Mouse (Mus musculus) embryonic facial prominence, embryonic 10.5 days (tissue): ENCODE data around the gene Ap1g1. TPM values are rescaled to one million over a fixed set of nuclear protein-coding genes. Genes with fewer than 3 reads are reported as not detected.

Experiments
- DNase-seq: peaks from one replicate; pipeline ENCODE4 v3.0.0-alpha.2; 2017; ENCODE audit warnings: low spot score
- H3K27ac ChIP-seq: fragments of 300-500 bp; sonication (generic); replicated peaks from 2 replicates; pipeline ENCODE4 v1.5.1; 2016; ENCODE audit warnings: mild to moderate bottlenecking
- H3K27me3 ChIP-seq: fragments of 300-500 bp; sonication (generic); replicated peaks from 2 replicates; pipeline ENCODE4 v1.6.1; 2016; ENCODE audit warnings: low read depth, mild to moderate bottlenecking; ENCODE audit not compliant: poor library complexity, severe bottlenecking
- H3K36me3 ChIP-seq: fragments of 300-500 bp; sonication (generic); replicated peaks from 2 replicates; pipeline ENCODE4 v1.6.1; 2016; ENCODE audit warnings: mild to moderate bottlenecking, moderate library complexity
- H3K4me1 ChIP-seq: fragments of 300-500 bp; sonication (generic); 2 replicates; pipeline ENCODE4 v1.6.1; 2016
- H3K4me3 ChIP-seq: fragments of 300-500 bp; sonication (generic); 2 replicates; pipeline ENCODE4 v1.5.1; 2016; ENCODE audit warnings: mild to moderate bottlenecking, moderate library complexity
- H3K9me3 ChIP-seq: fragments of 300-500 bp; sonication (generic); 2 replicates; pipeline ENCODE4 v1.6.1; 2016; ENCODE audit warnings: mild to moderate bottlenecking
- WGBS: fragments of 180-500 bp; shearing (Covaris S2); methylation state at CpG from one replicate; pipeline ENCODE4 v1.1.7; 2016; 5-methylcytosine and 5-hydroxymethylcytosine counted together
- polyA plus RNA-seq: library from polyadenylated mRNA; unstranded; fragments of >200 nt; fragmentation: Nextera tagmentation; extraction: Ambion mirVana; gene quantifications from 2 replicates; pipeline ENCODE4 v1.2.1, GENCODE M21; 2016

Gene Ap1g1
- polyA plus RNA-seq, 1 experiment from 2014 or later, result 48.4 TPM

DNA sequence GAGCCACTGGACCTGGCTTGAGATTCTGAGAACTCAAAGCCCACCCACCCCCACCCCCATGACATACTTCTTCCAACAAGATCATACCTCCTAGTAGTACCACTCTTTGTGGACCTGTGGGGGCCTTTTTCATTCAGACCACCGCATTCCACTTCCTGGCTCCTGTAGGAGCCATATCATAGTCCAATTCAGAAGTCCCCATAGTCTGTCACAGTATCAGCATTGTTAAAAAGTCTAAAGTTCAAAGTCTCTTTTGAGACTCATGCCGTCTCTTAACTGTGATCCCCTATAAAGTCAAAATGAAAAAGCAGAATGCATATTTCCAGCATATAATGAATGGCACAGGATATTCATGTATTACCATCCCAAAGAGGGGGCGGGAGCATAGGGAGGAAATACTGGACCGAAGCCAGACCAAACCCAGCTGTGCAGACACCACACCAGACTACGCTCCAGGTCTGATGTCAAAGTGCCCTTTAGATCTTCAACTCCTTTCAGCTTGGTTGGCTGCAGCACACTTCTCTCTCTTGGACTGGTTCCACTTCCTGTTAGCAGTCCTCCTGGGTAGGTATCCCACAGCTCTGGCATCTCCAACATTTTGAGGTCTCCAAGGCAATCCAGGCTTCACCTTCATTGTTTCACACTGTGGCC is 101.8 kb downstream of the Ap1g1 start:
- Histone ChIP-seq H3K4me3 (no peak overlapping the region), H3K36me3 (peaks cover 72% of the 10 kb centered on the region), H3K9me3 (no peaks in the 10 kb centered on the region), H3K27me3 (no peaks in the 10 kb centered on the region), H3K4me1 (no peaks in the 10 kb centered on the region), H3K27ac (no peak overlapping the region)
- WGBS, result 94% methylated on average over 5 of the region's 5 CpGs
- no peak for DNase-seq

GRCm38 (mm10) chr8:109885294-109885693 is 106.9 kb downstream of the Ap1g1 start:
- H3K27me3 ChIP-seq, result no peaks in the 10 kb centered on the region
- H3K9me3 ChIP-seq, result no peaks in the 10 kb centered on the region
- H3K4me1 ChIP-seq, result no peaks in the 10 kb centered on the region
- peaks cover 67% of the 10 kb centered on the region for H3K36me3 ChIP-seq
- H3K4me3 ChIP-seq, result no peak overlapping the region
- no peak overlapping the region for H3K27ac ChIP-seq
- no peak for DNase-seq

- no peak overlapping the region for H3K4me3 ChIP-seq
- H3K4me1 ChIP-seq, result no peaks in the 10 kb centered on the region
- no peaks in the 10 kb centered on the region for H3K27me3 ChIP-seq
- H3K27ac ChIP-seq, result no peak overlapping the region
- DNase-seq, result no peak
- WGBS, result 96% methylated on average over 1 of the region's 1 CpGs
- H3K36me3 ChIP-seq, result peaks cover 54% of the 10 kb centered on the region
- no peaks in the 10 kb centered on the region for H3K9me3 ChIP-seq
These were observed 110.9 kb downstream of the Ap1g1 start for GRCm38 (mm10) chr8:109889211-109889610.

- Histone ChIP-seq H3K4me1 (no peaks in the 10 kb centered on the region), H3K4me3 (no peak overlapping the region), H3K27me3 (no peaks in the 10 kb centered on the region), H3K9me3 (no peaks in the 10 kb centered on the region), H3K36me3 (peaks cover 52% of the 10 kb centered on the region), H3K27ac (no peak overlapping the region)
- no peak for DNase-seq
- 88% methylated on average over 3 of the region's 3 CpGs for WGBS
These were observed 112.6 kb downstream of the Ap1g1 start for GRCm38 (mm10) chr8:109890794-109891585.

- Histone ChIP-seq H3K4me1 (no peaks in the 10 kb centered on the region), H3K27me3 (no peaks in the 10 kb centered on the region), H3K9me3 (no peaks in the 10 kb centered on the region), H3K4me3 (no peak overlapping the region), H3K36me3 (peaks cover 41% of the 10 kb centered on the region), H3K27ac (no peak overlapping the region)
- 96% methylated on average over 1 of the region's 1 CpGs for WGBS
- no peak for DNase-seq
These were observed 116.3 kb downstream of the Ap1g1 start for GRCm38 (mm10) chr8:109894636-109895035.

- Histone ChIP-seq H3K36me3 (peaks cover 38% of the 10 kb centered on the region), H3K9me3 (no peaks in the 10 kb centered on the region), H3K27me3 (no peaks in the 10 kb centered on the region), H3K4me3 (no peak overlapping the region), H3K4me1 (no peaks in the 10 kb centered on the region), H3K27ac (no peak overlapping the region)
- no peak for DNase-seq
- WGBS, result 91% methylated on average over 12 of the region's 12 CpGs
These were observed 117.0 kb downstream of the Ap1g1 start for GRCm38 (mm10) chr8:109895355-109895754.

- no peak overlapping the region for H3K27ac ChIP-seq
- H3K4me3 ChIP-seq, result no peak overlapping the region
- H3K27me3 ChIP-seq, result no peaks in the 10 kb centered on the region
- no peak for DNase-seq
- H3K4me1 ChIP-seq, result no peaks in the 10 kb centered on the region
- no peaks in the 10 kb centered on the region for H3K9me3 ChIP-seq
- H3K36me3 ChIP-seq, result peaks cover 49% of the 10 kb centered on the region
These were observed 124.0 kb downstream of the Ap1g1 start for GRCm38 (mm10) chr8:109902379-109902778.

- 89% methylated on average over 10 of the region's 10 CpGs for WGBS
- H3K9me3 ChIP-seq, result no peaks in the 10 kb centered on the region
- H3K36me3 ChIP-seq, result peaks cover 62% of the 10 kb centered on the region
- H3K4me1 ChIP-seq, result no peaks in the 10 kb centered on the region
- no peaks in the 10 kb centered on the region for H3K27me3 ChIP-seq
- H3K27ac ChIP-seq, result no peak overlapping the region
- no peak overlapping the region for H3K4me3 ChIP-seq
- DNase-seq, result no peak
These were observed 125.6 kb downstream of the Ap1g1 start for GRCm38 (mm10) chr8:109903909-109904469.

DNA sequence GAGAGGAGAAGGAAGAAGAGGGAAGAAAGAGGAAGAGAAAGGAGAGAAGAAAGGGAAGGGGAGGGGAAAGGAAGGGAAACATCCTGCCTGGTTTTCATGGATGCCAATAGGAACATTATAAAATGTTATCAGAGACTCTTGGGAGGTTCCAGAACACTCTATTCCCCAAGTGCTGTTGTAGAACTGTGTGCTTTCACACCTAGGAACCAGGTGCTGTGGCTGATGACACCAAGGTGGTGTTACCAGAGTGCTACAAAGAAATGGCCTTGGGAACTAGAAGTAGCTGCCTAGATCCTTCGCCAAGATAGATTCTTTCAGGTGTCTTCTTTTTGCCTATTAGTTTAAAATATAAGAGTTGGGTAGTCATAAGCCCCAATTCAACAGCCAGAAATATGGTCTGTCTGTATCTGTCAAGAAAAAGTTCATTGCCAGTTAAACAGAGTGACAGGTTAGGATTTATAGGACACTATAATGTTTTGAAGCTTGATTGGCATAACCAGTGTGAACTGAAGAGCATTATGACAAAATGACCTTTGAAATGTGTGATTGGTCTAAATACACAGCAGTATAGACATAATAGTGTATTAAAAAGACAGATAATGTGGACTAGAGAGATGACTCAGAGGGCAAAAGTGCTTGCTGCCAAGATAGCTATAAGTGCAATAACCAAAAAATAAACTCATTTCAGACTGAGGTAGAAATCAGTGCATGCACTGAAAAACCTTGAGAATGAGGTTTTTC is 126.7 kb downstream of the Ap1g1 start:
- H3K27ac ChIP-seq, result no peak overlapping the region
- H3K27me3 ChIP-seq, result no peaks in the 10 kb centered on the region
- H3K4me1 ChIP-seq, result no peaks in the 10 kb centered on the region
- no peaks in the 10 kb centered on the region for H3K9me3 ChIP-seq
- DNase-seq, result no peak
- peaks cover 69% of the 10 kb centered on the region for H3K36me3 ChIP-seq
- 88% methylated on average over 1 of the region's 1 CpGs for WGBS
- H3K4me3 ChIP-seq, result no peak overlapping the region

- H3K9me3 ChIP-seq, result no peaks in the 10 kb centered on the region
- no peaks in the 10 kb centered on the region for H3K27me3 ChIP-seq
- H3K4me3 ChIP-seq, result no peak overlapping the region
- 92% methylated on average over 3 of the region's 3 CpGs for WGBS
- no peaks in the 10 kb centered on the region for H3K4me1 ChIP-seq
- H3K27ac ChIP-seq, result no peak overlapping the region
- peaks cover 75% of the 10 kb centered on the region for H3K36me3 ChIP-seq
- DNase-seq, result no peak
These were observed 128.6 kb downstream of the Ap1g1 start for GRCm38 (mm10) chr8:109906907-109907306.

- 96% methylated on average over 4 of the region's 4 CpGs for WGBS
- Histone ChIP-seq H3K9me3 (no peaks in the 10 kb centered on the region), H3K36me3 (peaks cover 77% of the 10 kb centered on the region), H3K27ac (no peak overlapping the region), H3K27me3 (no peaks in the 10 kb centered on the region), H3K4me3 (no peak overlapping the region), H3K4me1 (no peaks in the 10 kb centered on the region)
- DNase-seq, result no peak
These were observed 129.0 kb downstream of the Ap1g1 start for GRCm38 (mm10) chr8:109907376-109907775.
